ENCODE assay signal across 9 mouse cellular contexts in genomic region chr7:99468283-99469132, GRCm38 (mm10). TPM values are rescaled to one million over a fixed set of nuclear protein-coding genes. Genes with fewer than 3 reads are reported as not detected.
DNase-seq lines count a peak whose midpoint lies in the region; ATAC-seq and TF ChIP-seq lines count a peak whose summit lies in the region.
"Had no signal": no experiment of that assay in that cellular context is flagged by ENCODE, and none has a peak within 500 bp of the region (broad histone marks: within the 10 kb centered on the region; RNA-seq: fewer than 3 reads in every experiment).

No protein-coding gene starts in this region.

- peaks cover 32% of the 10 kb centered on the region for H3K4me1 ChIP-seq in forebrain, embryonic 15.5 days
- peaks cover 22% of the 10 kb centered on the region for H3K4me1 ChIP-seq in thymus, adult 2 months (replicated peaks; ENCODE audit: control insufficient read depth, insufficient read depth, low read length)

- H3K9ac ChIP-seq in forebrain, embryonic 15.5 days (replicated peaks), result peak overlapping the region; percentile 57

- peak; percentile 81 for ATAC-seq in forebrain, embryonic 15.5 days (replicated peaks)
- ATAC-seq in hematopoietic stem cell, adult 5-6 weeks (replicated peaks in 1 of 2; ENCODE audit: insufficient read depth in 1 of 2, low FRiP score in 2 of 2, low TSS enrichment in 1 of 2, low read depth in 1 of 2, poor library complexity in 2 of 2, severe bottlenecking in 2 of 2), result peak; percentile 33 to 46; a peak in 3 of 4 replicates
- ATAC-seq: Patski had no signal

- TF ChIP-seq CTCF in thymus, adult 2 months (IDR thresholded peaks at IDR 0.05; ENCODE audit: borderline replicate concordance, control insufficient read depth, extremely low read depth, insufficient read depth, low read length, poor library complexity), result peak; percentile 92

- peak overlapping the region; percentile 94 for H3K27ac ChIP-seq in forebrain, embryonic 15.5 days (replicated peaks)
- no peak overlapping the region for H3K27ac ChIP-seq in thymus, adult 2 months (ENCODE audit: control insufficient read depth, insufficient read depth, low read length)

- no peaks in the 10 kb centered on the region for H3K27me3 ChIP-seq in forebrain, embryonic 15.5 days
- no peaks in the 10 kb centered on the region for H3K27me3 ChIP-seq in thymus, adult 2 months (ENCODE audit: control insufficient read depth, insufficient read depth, low read length)
- H3K27me3 ChIP-seq: Patski had no signal

- TF ChIP-seq POLR2A in thymus, adult 2 months (IDR thresholded peaks at IDR 0.05; ENCODE audit: control insufficient read depth, extremely low read depth, insufficient read depth, low read length, poor library complexity), result peak; percentile 63; the same call in 1 of the 2 replicates

- H3K4me2 ChIP-seq in forebrain, embryonic 15.5 days (replicated peaks), result peak overlapping the region; percentile 74

- no peaks in the 10 kb centered on the region for H3K9me3 ChIP-seq in forebrain, embryonic 15.5 days

- H3K4me3 ChIP-seq in forebrain, embryonic 15.5 days, result peak overlapping the region; percentile 53
- H3K4me3 ChIP-seq in thymus, adult 2 months (ENCODE audit: control insufficient read depth, insufficient read depth, low read length), result peak overlapping the region; percentile 46

- WGBS in forebrain, embryonic 15.5 days, result 2% methylated on average over 114 of the region's 145 CpGs
- WGBS in thymus, adult 2 months, result 1% methylated on average over 130 of the region's 145 CpGs

- peaks cover 14% of the 10 kb centered on the region for H3K36me3 ChIP-seq in forebrain, embryonic 15.5 days
- H3K36me3 ChIP-seq in thymus, adult 2 months (ENCODE audit: control insufficient read depth, insufficient read depth, low read length), result 0 out of 2 replicates have a peak, but pooled peaks cover 2% of the 10 kb centered on the region

- DNase-seq in CD4-positive, CD25-positive, alpha-beta regulatory T cell, adult 2 months (ENCODE audit: low read depth, low spot score), result peak; percentile 92
- DNase-seq in brain, embryonic 18.5 days (ENCODE audit: low read depth, low spot score), result peak; percentile 70
- DNase-seq in layer of hippocampus, postnatal 36 days, result peak; percentile 64 to 76
- peak; percentile 71 for DNase-seq in lung, postnatal 14 days
- DNase-seq in ovary, postnatal 10 days (ENCODE audit: low spot score), result peak; percentile 45
- DNase-seq in thymus, adult 2 months, result peak; percentile 80

RNA-seq across cellular contexts. Expression of gene Klhl35, which starts 2.7 kb away (rescaled TPM):
- polyA plus RNA-seq in forebrain, embryonic 15.5 days (2015; fragmentation: Nextera tagmentation; extraction: Ambion mirVana), result 3.8 and 7.1 TPM in 2 replicates
- 3.4 TPM in 1 of 2 replicates, not detected in the other for total RNA-seq in hematopoietic stem cell, adult 5-6 weeks (2017)
- 1 to 10 TPM; 1.9 to 3.9 TPM for total RNA-seq in layer of hippocampus, postnatal 36 days (2021)
- polyA plus RNA-seq in thymus, adult 2 months (2012; rRNA removed), result 1.0 and 1.5 TPM in 2 replicates

RNA-seq across cellular contexts. Expression of gene Rps3, which starts 15.0 kb away (rescaled TPM):
- 553 and 561 TPM in 2 replicates for polyA plus RNA-seq in forebrain, embryonic 15.5 days (2015; fragmentation: Nextera tagmentation; extraction: Ambion mirVana)
- total RNA-seq in hematopoietic stem cell, adult 5-6 weeks (2017), result 2,540 and 2,778 TPM in 2 replicates
- 100 to 1,000 TPM; 250 to 259 TPM for total RNA-seq in layer of hippocampus, postnatal 36 days (2021)
- 483 and 566 TPM in 2 replicates for polyA plus RNA-seq in thymus, adult 2 months (2012; rRNA removed)
